Mouse (Mus musculus): Measurements from ENCODE around the gene Wscd2.

GRCm38 (mm10) chr5:113452691-113453090 is 37.4 kb upstream of the Wscd2 start:
- TF ChIP-seq GATA1 (IDR thresholded peaks at IDR 0.05; ENCODE audit: borderline replicate concordance, low read length) = no peak
- no peak for TF ChIP-seq FLI1 (IDR thresholded peaks at IDR 0.05; ENCODE audit: low read length)

All from megakaryocyte, embryonic 14.5 days (primary cell).